Mouse (Mus musculus): ENCODE data around the gene Fgfr2.

Gene Fgfr2

GRCm38 (mm10) chr7:130262528-130263232 lies 2860.5 kb downstream of the Fgfr2 start:
- no peak for DNase-seq (ENCODE audit: low read depth in 2 of 2, low spot score in 2 of 2)

GRCm38 (mm10) chr7:130261684-130262527 lies 2861.2 kb downstream of the Fgfr2 start:
- DNase-seq (ENCODE audit: low read depth in 2 of 2, low spot score in 2 of 2), result no peak

GRCm38 (mm10) chr7:130260905-130261683 lies 2862.1 kb downstream of the Fgfr2 start:
- no peak for DNase-seq (ENCODE audit: low read depth in 2 of 2, low spot score in 2 of 2)

GRCm38 (mm10) chr7:130260060-130260459 lies 2863.1 kb downstream of the Fgfr2 start:
- DNase-seq (ENCODE audit: low read depth in 2 of 2, low spot score in 2 of 2), result no peak

GRCm38 (mm10) chr7:130258704-130259295 lies 2864.3 kb downstream of the Fgfr2 start:
- DNase-seq (ENCODE audit: low read depth in 2 of 2, low spot score in 2 of 2), result no peak

- no peak for DNase-seq (ENCODE audit: low read depth in 2 of 2, low spot score in 2 of 2)
Observed at GRCm38 (mm10) chr7:130257991-130258703, 2865.0 kb downstream of the Fgfr2 start.

- no peak for DNase-seq (ENCODE audit: low read depth in 2 of 2, low spot score in 2 of 2)
Observed at GRCm38 (mm10) chr7:130253264-130253663, 2869.9 kb downstream of the Fgfr2 start.

GRCm38 (mm10) chr7:130251936-130252523 lies 2871.1 kb downstream of the Fgfr2 start:
- no peak for DNase-seq (ENCODE audit: low read depth in 2 of 2, low spot score in 2 of 2)

GRCm38 (mm10) chr7:130250994-130251393 lies 2872.2 kb downstream of the Fgfr2 start:
- no peak for DNase-seq (ENCODE audit: low read depth in 2 of 2, low spot score in 2 of 2)

- DNase-seq (ENCODE audit: low read depth in 2 of 2, low spot score in 2 of 2), result no peak
Observed at GRCm38 (mm10) chr7:130248403-130248802, 2874.7 kb downstream of the Fgfr2 start.

- no peak for DNase-seq (ENCODE audit: low read depth in 2 of 2, low spot score in 2 of 2)
Observed at GRCm38 (mm10) chr7:130247831-130248230, 2875.3 kb downstream of the Fgfr2 start.

- DNase-seq (ENCODE audit: low read depth in 2 of 2, low spot score in 2 of 2), result no peak
Observed at GRCm38 (mm10) chr7:130246483-130246882, 2876.7 kb downstream of the Fgfr2 start.

GRCm38 (mm10) chr7:130244545-130244944 lies 2878.6 kb downstream of the Fgfr2 start:
- DNase-seq (ENCODE audit: low read depth in 2 of 2, low spot score in 2 of 2), result no peak

GRCm38 (mm10) chr7:130243811-130244210 lies 2879.3 kb downstream of the Fgfr2 start:
- no peak for DNase-seq (ENCODE audit: low read depth in 2 of 2, low spot score in 2 of 2)

- DNase-seq (ENCODE audit: low read depth in 2 of 2, low spot score in 2 of 2), result no peak
Observed at GRCm38 (mm10) chr7:130240191-130240590, 2883.0 kb downstream of the Fgfr2 start.

- no peak for DNase-seq (ENCODE audit: low read depth in 2 of 2, low spot score in 2 of 2)
Observed at GRCm38 (mm10) chr7:130237244-130237643, 2885.9 kb downstream of the Fgfr2 start.

- no peak for DNase-seq (ENCODE audit: low read depth in 2 of 2, low spot score in 2 of 2)
Observed at GRCm38 (mm10) chr7:130233777-130234176, 2889.4 kb downstream of the Fgfr2 start.

- DNase-seq (ENCODE audit: low read depth in 2 of 2, low spot score in 2 of 2), result no peak
Observed at GRCm38 (mm10) chr7:130230034-130230433, 2893.1 kb downstream of the Fgfr2 start.

GRCm38 (mm10) chr7:130225227-130225626 lies 2897.9 kb downstream of the Fgfr2 start:
- no peak for DNase-seq (ENCODE audit: low read depth in 2 of 2, low spot score in 2 of 2)
